Mouse (Mus musculus) cerebellum, adult 11 months (tissue): ENCODE measurements around the gene Inca1.
A peak's percentile ranks its signal among the peaks of the same experiment; 100 is the strongest.

ENCODE experiments used
- DNase-seq: peaks from one replicate; pipeline ENCODE4 v3.0.0; 2022

Gene Inca1

DNA sequence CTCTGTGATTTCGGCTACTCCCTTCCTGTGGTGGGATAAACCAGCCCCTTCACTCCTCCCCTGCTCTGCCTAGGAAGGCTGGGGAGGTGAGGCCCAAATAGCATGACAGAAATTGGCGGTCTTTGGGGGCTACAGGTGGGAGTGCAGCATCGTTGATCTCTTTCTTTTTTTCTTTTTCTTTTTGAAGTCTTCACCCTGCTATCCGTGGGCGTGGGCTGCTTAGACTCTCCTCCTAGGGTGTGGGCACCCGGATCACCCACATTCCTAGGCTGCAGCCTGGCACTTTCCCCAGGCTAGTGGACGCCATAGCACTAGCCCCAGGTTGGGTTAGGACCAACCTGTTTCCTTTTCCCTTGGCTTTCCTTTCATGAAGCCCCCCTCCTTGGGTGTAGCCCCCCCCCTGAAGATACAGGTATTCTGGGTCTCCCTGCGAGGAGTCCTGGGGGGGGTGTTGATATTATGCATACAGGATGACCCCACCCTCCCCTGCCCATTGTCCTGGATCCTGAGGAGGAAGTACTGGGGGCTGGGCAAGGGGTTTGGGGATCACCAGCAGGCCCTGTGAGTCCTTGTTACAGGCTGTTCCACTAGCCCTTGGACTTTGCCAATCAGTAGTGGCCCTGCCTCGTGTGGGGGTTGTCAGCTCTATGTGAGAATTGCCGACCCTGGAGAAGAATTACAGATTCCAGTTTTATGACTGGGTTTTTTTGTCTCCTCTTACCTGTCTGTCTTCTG, 1.4 kb upstream of the Inca1 start:
- DNase-seq: no peak

DNA sequence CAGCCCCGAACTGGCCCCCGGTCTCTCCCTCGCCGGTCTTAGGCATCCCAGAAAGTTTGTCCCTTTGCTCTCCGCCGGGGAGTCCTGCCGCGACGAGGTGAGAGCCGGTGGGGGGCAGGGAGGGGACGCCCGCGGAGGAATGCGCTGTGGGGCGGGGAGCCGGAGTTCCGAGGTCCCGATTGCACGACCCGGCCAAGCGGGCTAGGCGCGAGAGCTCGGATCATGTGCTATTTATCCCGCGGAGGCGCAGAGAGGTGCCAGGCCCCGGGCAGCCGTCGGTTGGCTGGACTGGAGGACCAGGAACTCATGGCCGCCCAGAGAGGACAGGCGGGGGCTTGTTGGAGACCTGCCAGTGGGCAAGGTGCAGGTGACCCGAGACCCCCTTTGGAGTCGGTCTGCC, 658 bp upstream of the Inca1 start:
- DNase-seq: peak; percentile 68

DNA sequence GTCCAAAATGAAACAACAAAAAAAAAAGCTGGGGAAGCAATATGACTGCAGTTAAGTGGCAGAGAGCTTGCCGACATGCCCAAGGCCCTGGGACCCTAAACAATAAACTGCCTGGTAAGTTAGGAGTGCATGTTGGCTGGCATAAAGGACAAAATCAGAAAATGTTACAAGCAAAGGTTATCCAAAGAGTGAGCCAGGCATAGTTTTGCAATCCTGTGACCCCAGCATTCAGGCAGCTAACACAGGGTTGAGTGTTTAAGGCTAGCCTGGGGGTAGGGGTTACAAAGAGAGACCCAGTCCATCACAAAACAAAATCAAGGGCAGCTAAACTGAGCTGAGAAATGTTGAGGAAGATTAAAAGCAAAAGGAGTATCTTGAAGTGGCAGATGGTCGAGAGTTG, 904 bp downstream of the Inca1 start:
- no peak for DNase-seq

- no peak for DNase-seq
Observed at GRCm38 (mm10) chr11:70697376-70697775, 2.6 kb downstream of the Inca1 start.

DNA sequence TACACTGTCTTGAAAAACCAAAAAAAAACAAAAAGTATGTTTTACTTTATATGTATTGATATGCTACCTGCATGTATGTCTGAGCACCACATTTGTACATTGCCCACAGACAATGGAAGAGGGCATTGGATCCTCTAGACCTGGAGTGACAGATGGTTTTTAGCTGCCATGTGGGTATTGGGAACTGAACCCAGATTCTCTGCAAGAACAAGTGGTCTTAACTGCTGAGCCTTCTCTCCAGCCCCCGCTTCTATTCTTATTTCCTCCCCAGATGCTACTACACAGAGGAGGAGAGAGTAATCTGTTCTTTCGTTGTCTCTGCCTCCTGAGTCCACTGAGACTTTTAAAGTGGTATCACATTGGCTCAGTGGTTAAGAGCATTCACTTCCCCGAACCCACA, 6.5 kb downstream of the Inca1 start:
- no peak for DNase-seq

DNA sequence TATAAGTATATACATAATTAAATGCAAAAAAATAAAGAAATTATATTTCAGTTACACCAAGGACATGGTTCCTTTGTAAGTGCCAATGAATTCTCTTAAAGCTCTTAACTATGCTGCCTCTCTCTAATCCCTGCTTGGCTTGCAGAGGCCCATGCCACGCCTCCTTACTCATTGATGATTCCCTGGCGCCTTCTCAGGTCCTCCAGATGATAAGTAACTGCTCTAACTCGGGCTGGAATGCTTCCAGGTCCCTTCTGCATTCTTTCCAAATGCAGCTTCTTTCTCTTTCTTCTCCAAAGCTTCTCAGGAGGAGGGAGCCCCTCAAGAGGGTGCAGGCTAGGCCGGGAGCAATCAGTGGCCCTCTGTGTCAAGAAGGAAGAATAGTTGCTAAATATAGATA, 10.4 kb downstream of the Inca1 start:
- no peak for DNase-seq

- DNase-seq: no peak
Observed at GRCm38 (mm10) chr11:70688372-70688771, 11.6 kb downstream of the Inca1 start.

- peak; percentile 86 for DNase-seq
Observed at GRCm38 (mm10) chr11:70687601-70688199, 12.3 kb downstream of the Inca1 start, which contains the start of gene Camta2. Camta2 (minus strand) TSS chr11:70688105.

DNA sequence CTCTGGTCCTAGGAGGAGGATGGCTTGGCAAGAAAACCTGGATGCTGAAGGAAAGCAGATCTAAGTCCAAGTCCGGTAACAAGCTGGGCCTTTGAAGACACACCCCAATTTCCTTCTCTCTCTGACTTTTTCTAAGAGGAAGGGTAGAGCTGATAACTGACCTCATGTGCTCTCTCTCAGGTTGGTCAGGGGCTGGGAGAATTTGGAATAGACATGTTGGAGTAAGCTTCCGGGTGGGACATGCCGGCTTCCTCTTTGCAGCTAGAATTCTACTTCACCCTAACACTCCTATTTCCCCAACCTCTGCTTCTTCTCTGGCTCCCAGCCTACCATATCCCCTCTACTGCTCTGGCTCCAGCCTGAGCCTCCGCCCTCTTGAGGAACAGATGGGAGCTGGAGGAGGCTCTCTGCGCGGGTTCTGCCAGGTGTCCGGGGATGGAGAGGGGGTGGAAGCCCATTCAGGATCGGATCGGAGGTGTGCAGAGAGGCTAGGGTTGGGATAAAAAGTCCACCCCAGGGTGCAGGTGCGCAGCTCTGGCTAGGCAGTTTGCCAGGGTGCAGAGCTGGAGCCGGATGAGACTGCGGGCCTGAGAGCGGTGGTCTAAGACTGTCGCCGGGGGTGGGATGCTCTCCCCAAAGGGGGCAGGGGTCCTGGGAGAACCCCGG, 12.9 kb downstream of the Inca1 start:
- peak; percentile 69 for DNase-seq

DNA sequence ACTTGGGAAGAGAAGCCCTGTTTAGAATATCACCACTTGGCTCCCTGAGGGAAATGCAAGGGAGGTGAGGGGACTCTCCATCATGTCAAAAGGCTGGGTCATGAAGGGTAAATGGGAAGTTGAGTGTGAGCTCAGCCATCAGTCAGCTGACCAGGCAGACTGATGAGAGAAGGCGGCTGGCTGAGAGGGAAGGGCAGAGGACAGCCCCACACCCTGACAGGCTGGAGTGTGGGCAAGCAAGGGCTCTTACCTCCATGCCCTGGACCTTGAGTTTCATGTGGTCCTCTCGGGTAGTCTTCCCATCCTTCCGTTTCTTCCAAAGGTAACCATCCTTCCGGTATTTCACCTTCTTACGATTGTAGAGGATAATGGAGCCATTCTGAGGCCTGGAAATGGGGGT, 16.3 kb downstream of the Inca1 start:
- DNase-seq: no peak

- no peak for DNase-seq
Observed at GRCm38 (mm10) chr11:70681897-70682581, 17.9 kb downstream of the Inca1 start.

GRCm38 (mm10) chr11:70681170-70681569, 18.8 kb downstream of the Inca1 start:
- no peak for DNase-seq

DNA sequence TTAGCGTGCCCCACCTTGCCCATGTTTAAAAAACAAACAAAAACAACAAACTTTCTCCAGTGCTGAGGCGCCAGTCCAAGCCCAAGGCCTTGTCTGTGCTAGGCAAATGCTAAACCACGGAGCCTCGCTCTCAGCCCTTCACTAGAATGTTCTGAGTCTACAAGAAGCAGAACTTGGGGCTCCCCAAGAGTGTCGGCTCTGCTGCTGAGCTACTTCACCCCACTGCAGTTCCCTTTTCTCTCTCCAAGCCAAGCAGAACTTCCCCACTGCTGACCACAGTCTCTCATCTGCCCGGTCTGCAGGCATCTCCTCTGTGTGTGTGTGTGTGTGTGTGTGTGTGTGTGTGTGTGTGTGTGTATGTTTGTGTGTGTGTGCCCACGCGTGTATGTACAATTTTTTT, 20.1 kb downstream of the Inca1 start:
- no peak for DNase-seq

DNA sequence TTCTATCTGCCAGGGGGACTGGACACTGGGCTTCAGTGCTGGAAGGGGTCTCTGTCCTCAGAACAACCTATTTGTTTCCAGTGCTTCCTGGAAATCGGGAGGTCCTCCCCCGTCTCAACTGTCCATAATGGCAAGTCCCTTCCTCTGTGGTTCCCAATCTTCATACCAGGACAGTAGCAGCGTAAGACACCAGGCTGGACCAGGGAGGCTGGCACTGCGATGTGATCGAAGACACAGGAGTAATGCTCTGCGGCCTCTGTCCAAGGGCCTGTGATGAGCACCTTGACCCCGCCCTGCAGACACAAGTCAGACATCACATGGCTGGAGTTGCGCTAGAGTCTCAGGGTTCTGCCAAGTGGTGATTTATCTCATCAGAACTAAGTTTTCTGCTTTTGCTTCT, 20.6 kb downstream of the Inca1 start:
- no peak for DNase-seq

- no peak for DNase-seq
Observed at GRCm38 (mm10) chr11:70678576-70678975, 21.4 kb downstream of the Inca1 start.

- no peak for DNase-seq
Observed at GRCm38 (mm10) chr11:70678092-70678491, 21.9 kb downstream of the Inca1 start.

GRCm38 (mm10) chr11:70674501-70674900, 25.5 kb downstream of the Inca1 start:
- DNase-seq: no peak

GRCm38 (mm10) chr11:70674014-70674413, 25.9 kb downstream of the Inca1 start:
- DNase-seq: no peak

DNA sequence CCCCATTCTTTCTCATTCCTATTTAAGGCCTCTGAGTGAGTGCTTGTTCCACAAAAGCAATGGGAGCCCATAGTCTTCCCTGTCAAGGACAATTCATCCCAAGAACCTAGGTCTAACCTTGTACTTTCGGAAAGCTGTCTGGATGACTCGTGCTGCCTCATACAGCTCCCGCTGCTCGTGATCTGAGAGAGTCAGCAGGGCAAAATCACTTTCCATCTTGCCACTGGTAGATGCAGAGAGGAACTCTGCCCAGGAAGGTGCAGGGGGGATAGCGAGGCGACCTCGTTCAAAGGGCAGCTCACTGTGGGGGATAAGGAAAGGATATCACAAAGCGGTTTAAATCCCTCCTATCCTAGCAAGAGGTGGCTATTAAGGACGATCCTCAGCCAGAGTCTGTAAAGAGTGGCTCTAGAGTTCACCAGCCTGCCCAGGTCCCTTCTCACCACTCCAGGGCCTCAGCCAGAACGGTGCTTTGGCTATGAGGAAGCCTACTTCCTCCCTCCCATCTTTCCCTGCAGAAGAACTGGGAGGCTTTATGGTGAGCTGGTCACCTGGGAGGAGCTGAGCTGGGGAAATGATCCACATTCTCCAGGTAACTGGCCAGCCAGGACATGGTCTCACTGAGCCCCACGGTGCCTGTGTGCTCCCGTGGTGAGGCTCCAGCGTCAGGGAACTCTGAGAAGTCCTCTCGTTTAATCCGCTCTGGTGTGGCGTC, 28.5 kb downstream of the Inca1 start:
- DNase-seq: no peak

- DNase-seq: no peak
Observed at GRCm38 (mm10) chr11:70670483-70670882, 29.5 kb downstream of the Inca1 start.

DNA sequence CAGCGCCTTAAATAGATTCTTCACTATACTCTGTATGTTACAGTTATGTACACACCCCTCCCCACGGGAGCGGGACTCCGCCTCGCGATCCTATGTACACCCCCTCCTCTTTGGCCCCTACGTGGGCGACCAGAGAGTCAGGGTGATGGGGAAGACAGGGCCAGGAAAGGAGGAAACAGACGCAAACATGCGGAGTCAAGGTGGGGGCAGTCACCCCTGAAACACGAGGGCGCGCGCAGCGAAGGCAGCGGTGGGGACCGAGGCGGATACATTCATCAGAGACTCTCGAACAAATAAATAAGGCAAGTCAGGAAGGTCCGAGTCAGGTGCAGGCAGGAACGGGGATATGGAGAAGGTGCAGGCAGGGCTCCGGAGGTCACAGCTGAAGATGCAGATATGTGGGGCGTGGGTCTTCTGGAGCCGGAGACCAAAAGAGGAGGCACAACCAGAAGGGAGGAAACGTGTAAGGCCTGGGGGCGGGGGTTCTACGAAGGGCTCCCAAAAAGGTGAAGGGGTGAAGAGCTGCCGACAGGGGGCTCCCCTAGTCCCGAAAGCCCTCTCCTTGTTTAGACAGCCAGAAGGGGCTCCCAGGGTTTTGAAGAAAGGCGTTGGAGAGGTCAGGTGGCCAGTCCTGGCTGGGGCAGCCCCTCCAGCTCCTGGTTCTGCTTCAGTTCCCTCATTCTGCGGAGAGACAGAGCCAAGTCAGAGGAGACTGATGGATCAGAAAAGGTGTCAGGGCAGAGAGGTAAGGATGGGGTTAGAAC, 30.2 kb downstream of the Inca1 start:
- DNase-seq: peak; percentile 76
